Mouse (Mus musculus): ENCODE results near the gene Cyb5r2.

The Cyb5r2 gene

GRCm38 (mm10) chr7:107757308-107758151, at the start of gene Cyb5r2:
Gene Cyb5r2, minus strand, starts transcription at chr7:107758032.
- DNase-seq = no peak

DNA sequence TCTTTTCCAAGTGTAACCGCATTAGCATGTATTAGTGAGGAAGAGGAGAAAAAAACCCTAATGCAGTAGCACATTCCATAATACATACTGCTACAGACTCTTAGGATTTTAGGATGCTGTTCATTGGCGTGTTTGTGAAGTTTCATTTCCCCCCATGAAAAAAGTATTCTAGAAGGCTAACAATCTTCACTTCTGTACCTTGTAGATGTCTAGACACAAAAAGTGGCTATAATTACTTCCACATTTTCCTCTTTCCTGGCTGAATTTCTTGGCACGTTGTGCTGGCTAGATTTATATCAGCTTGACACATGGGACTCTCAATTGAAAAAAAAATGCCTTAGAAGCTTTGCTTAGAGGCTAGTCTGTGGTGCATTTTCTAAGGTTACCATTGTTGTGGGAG, 44.3 kb upstream of the Cyb5r2 start:
- DNase-seq = no peak

DNA sequence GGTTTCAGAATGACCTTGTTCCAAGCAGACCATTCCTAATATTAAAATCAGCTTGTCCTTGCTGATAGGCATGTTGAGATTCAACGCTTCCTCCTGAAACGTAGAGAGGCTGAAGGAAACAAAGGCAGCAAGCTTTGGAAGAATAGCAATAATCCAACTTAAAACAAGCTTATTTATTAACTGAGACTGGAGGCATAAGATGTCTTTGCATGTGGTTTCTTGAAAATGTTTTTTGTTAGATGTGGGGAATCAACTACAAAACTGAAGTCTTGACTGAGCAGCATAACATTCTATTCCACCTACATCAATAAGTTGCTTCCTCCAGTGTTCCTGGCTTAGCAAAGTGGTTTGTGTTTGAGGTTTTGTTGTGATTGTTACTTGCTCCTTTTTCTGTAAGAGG, 43.3 kb upstream of the Cyb5r2 start, which contains the start of gene Ovch2:
Gene Ovch2, minus strand, starts transcription at position 101 of the 400 bp plus-strand sequence.
- no peak for DNase-seq

- DNase-seq = no peak
Measured at GRCm38 (mm10) chr7:107796500-107796899, 38.7 kb upstream of the Cyb5r2 start.

- DNase-seq = no peak
Measured at GRCm38 (mm10) chr7:107787977-107788620, 30.3 kb upstream of the Cyb5r2 start.

DNA sequence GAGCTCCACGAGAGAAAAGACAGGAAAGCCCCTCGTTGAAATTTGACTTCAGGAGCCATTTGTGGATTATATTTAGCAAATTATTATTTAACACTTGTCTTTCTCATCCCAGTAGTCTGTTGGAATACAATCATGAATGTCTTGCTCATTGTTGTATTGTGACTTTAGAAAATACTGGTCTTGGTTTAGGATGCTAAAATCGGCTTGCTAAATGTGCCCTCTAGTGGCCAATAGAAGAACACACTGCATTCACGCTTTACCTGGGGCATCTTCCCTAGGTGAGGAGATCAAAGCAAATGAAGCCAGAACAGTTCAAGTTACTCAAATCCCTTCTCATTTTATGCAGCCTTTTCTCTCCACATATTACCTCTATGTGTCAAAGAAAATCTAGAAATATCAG, 21.8 kb upstream of the Cyb5r2 start:
- no peak for DNase-seq

GRCm38 (mm10) chr7:107778216-107778615, 20.4 kb upstream of the Cyb5r2 start:
- no peak for DNase-seq

DNA sequence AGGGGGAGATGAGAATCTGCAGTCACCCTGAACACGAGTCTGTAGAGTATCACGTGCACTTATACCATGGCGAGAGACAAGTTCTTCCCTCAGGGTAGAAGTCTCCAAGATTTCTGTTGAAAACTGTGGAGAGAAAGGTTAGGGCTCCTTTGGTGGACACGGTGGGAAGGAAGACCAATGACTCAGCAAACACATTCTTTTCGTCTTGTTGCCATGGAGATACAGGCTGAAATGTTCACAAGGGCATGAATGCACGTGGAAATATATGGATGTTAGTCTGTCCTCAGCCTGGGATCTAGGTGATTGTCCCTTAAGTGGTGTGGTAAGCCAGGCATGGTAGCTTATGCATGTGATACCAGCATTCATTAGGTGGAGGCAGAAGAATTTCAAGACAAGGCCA, 13.0 kb upstream of the Cyb5r2 start:
- DNase-seq = no peak

DNA sequence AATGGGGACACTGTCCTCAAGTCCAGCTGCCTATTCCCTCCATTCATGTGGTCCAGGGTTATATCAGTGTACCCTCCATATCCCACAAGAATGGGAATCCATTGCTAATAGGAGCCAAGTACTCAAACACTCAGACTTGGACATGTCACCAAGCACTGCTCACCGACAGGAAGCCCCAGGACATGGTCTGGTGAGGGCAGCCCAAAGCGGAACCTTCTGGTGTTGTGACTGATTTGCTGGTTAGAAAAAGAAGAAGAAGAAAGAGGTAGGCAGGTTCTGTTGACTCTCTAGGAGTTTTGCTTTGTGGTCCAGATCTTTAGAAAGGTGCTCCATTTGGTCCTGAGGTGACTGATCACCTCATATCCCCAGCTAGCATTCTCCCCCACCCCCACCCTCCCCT, 1.1 kb downstream of the Cyb5r2 start:
- DNase-seq = no peak

GRCm38 (mm10) chr7:107755905-107756304, 1.9 kb downstream of the Cyb5r2 start:
- no peak for DNase-seq

GRCm38 (mm10) chr7:107752031-107752520, 5.8 kb downstream of the Cyb5r2 start:
- DNase-seq = no peak

GRCm38 (mm10) chr7:107749721-107750120, 8.1 kb downstream of the Cyb5r2 start:
- DNase-seq = no peak

DNA sequence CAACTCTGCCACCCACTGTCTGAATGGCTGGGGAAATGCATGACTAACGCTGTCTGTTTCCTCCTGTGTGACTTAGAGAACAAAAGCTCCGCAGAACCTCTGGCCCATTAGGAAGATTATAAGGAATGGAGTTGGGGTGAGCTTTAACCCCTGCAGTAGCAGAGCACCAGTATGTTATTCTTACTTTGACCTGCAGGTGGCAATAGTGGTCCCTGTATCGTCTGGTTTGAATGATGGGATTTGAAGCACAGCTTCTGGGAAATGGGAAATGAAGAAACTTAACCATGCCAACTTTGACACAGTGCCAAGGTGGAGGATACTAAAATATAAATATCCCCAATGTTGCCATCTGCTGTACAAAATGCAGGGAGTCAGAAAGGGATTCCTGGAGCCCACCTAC, 8.6 kb downstream of the Cyb5r2 start:
- DNase-seq = peak; percentile 13

DNA sequence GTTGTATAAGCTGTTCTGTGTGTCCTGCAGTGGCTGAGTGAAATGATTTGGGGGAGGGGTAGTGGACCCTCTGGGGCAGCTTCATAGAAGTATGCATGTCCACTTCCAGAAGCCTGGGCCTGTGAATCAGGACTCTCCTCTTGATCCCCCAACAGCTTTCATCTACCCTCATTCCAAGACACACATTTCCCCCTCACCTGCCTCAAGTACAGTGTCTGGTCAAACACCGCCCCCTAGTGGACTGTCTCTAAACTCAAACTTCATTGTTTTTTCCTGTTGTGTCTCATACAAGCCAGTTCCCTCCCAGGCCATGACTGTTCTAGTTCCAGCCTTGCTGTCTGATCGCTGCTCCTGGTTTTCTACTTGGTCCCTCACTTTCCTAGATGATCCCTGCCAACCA, 9.9 kb downstream of the Cyb5r2 start:
- peak; percentile 35 for DNase-seq

GRCm38 (mm10) chr7:107747476-107747875, 10.4 kb downstream of the Cyb5r2 start:
- no peak for DNase-seq

DNA sequence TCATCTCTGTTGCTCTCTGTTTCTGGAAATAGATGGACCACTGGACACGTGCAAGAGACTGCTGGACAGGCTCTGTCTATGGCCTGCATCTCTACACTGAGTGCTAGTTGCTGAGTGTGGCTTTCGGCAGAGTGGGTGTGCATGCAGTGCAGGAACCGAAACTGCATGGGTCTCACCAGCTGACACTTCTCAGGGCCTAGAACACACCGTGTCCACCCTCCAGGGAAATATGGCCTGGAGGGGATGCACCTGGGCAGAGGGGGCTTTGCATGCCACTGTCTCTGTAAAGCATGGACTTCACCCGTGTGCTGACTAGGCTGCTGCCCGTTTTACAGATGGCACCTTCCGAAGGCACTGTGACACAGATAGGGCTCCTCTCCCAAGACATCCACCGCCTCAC, 11.8 kb downstream of the Cyb5r2 start:
- no peak for DNase-seq

DNA sequence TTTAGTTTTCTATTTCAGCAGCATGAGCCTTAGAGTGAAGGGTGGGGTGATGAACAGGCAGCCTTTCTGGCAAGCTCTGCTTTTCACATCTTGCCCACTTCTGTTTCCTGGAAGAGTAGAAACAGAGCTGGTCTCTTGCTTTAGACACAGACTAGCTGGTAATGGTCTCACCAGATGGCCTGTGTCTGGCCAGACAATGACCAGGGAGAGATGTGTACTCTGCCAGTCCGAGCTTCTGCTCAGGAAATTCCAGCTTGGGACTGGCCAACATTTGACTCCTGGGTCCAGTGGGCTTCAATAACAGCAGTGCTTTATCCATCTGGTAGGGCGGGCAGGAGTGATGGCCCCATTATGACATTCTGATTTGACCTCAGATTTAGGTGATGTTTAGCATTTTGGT, 12.7 kb downstream of the Cyb5r2 start:
- no peak for DNase-seq

- DNase-seq = no peak
Measured at GRCm38 (mm10) chr7:107744454-107744853, 13.4 kb downstream of the Cyb5r2 start.

- no peak for DNase-seq
Measured at GRCm38 (mm10) chr7:107742963-107743465, 14.8 kb downstream of the Cyb5r2 start.

DNA sequence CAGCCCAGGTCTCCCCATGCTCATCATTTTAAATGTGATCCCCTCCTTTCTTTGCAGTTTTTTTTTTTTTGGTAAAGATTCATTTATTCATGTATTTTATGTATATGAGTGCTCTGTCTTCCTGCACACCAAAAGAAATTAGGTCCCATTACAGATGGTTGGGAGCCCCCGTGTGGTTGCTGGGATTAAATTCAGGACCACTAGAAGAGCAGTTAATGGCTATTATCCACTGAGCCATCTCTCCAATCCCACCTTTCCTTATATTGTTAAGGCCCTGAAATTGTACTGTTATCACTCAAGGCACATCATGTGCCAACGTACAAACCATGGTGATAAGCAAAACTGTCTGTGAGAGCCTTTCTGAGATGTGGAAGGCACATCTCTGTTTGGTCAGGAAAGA, 19.1 kb downstream of the Cyb5r2 start:
- DNase-seq = no peak

- DNase-seq = no peak
Measured at GRCm38 (mm10) chr7:107733162-107733561, 24.7 kb downstream of the Cyb5r2 start.

DNA sequence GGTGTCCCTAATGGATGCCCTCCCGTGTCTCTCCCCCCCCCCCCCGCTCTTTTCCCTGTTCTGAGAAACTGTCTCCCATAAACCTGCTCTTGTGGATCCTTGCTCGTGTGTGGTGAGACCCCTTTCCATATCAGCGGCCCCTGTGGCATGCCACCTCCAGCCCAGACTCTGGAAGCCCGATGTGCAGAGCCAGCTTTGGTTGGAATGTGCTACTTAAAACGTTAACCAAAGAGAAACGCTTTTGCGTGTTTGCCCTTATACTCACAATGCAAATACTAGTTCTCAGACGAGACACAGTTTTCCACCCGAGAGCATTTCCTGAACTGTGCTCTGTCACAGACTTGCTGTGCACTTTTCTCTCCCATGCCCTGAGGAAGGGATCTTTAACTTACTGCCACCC, 27.2 kb downstream of the Cyb5r2 start:
- no peak for DNase-seq

- DNase-seq = no peak
Measured at GRCm38 (mm10) chr7:107727538-107727937, 30.3 kb downstream of the Cyb5r2 start.

GRCm38 (mm10) chr7:107722536-107722935, 35.3 kb downstream of the Cyb5r2 start:
- no peak for DNase-seq

Data from cerebellum, adult 8-10 months (tissue).